Mouse (Mus musculus) CH12.LX (cell line): ENCODE data around the gene Hist1h1c.

Experiments used
- CTCF ChIP-seq, 2 experiments: IDR thresholded peaks in 1 of 2; conservative IDR thresholded peaks in 1 of 2; 2 replicates each; pipeline ENCODE4 v1.5.1; 2011 to 2012; ENCODE audit warnings: low read depth in 2 of 2, low read length in 2 of 2, improper control_type of control experiment in 1 of 2, inconsistent platforms in 1 of 2, mild to moderate bottlenecking in 1 of 2, moderate library complexity in 1 of 2
- EP300 ChIP-seq: IDR thresholded peaks from 2 replicates; pipeline ENCODE4 v1.6.1; 2011; ENCODE audit warnings: low read length, improper control_type of control experiment
- JUN ChIP-seq: IDR thresholded peaks from 2 replicates; pipeline ENCODE4 v1.6.1; 2011; ENCODE audit warnings: low read depth, mild to moderate bottlenecking, low read length, improper control_type of control experiment, moderate library complexity; ENCODE audit not compliant: insufficient read depth
- MAFK ChIP-seq: IDR thresholded peaks from 2 replicates; pipeline ENCODE4 v1.6.1; 2011; ENCODE audit warnings: low read length, improper control_type of control experiment; ENCODE audit not compliant: insufficient replicate concordance
- NELFE ChIP-seq: IDR thresholded peaks from 2 replicates; pipeline ENCODE4 v1.6.1; 2011; ENCODE audit warnings: low read depth, low read length, improper control_type of control experiment
- POLR2A ChIP-seq: IDR thresholded peaks from 2 replicates; pipeline ENCODE4 v1.6.1; 2011; ENCODE audit warnings: low read depth, mild to moderate bottlenecking, improper control_type of control experiment, low read length
- RCOR1 ChIP-seq: conservative IDR thresholded peaks from 2 replicates; pipeline ENCODE4 v1.6.1; 2012; ENCODE audit warnings: low read depth, mild to moderate bottlenecking, inconsistent platforms, low read length, improper control_type of control experiment
- USF1 ChIP-seq: IDR thresholded peaks from 2 replicates; pipeline ENCODE4 v1.6.1; 2014; ENCODE audit warnings: low read depth, mild to moderate bottlenecking, inconsistent platforms, low read length, improper control_type of control experiment
- USF2 ChIP-seq: conservative IDR thresholded peaks from 2 replicates; pipeline ENCODE4 v1.6.1; 2011; ENCODE audit warnings: low read depth, low read length, improper control_type of control experiment
- ZC3H11A ChIP-seq: IDR thresholded peaks from 2 replicates; pipeline ENCODE4 v1.6.1; 2012; ENCODE audit warnings: low read depth, mild to moderate bottlenecking, inconsistent platforms, low read length, improper control_type of control experiment
- ZMIZ1 ChIP-seq: IDR thresholded peaks from 2 replicates; pipeline ENCODE4 v1.6.1; 2012; ENCODE audit warnings: low read depth, mild to moderate bottlenecking, inconsistent platforms, low read length, improper control_type of control experiment
- ZNF384 ChIP-seq: IDR thresholded peaks from 2 replicates; pipeline ENCODE4 v1.6.1; 2012; ENCODE audit warnings: low read depth, low read length, improper control_type of control experiment, inconsistent platforms

DNA sequence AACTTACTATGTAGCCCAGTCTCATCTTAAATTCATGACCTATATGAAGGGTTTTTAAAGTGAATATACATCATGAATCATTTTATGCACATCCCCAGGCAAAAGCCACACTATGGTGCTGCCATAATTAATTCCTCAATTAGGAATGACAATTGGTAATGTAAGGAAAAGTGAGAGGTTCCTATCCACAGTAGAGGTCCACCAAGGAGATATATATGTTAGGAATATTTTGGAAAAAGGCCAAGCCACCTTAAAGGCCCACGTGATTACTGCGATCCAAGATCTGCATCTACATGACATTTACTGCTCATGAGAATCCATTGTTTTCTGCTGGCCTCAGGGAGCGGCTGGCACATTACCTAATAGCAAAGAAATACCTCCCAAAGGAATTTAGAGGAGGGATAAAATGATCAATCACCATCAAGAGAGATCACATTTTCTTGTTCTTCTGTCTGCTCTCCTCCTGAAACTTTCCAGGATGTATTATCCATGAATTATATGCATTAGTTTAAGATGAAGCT is 20.7 kb downstream of the Hist1h1c start:
- TF ChIP-seq ZMIZ1 (no peak), CTCF (conservative IDR thresholded peaks at IDR 0.05 in 1 of 2, IDR thresholded peaks at IDR 0.05 in 1 of 2; ENCODE audit: low read depth in 2 of 2, low read length in 2 of 2) (no peak), POLR2A (no peak), JUN (no peak), EP300 (no peak), ZNF384 (no peak), USF1 (no peak), USF2 (no peak), ZC3H11A (no peak), NELFE (no peak), RCOR1 (no peak), MAFK (no peak)
